Comparison of ENCODE assay signal across 18 mouse cellular contexts in the genomic region with DNA sequence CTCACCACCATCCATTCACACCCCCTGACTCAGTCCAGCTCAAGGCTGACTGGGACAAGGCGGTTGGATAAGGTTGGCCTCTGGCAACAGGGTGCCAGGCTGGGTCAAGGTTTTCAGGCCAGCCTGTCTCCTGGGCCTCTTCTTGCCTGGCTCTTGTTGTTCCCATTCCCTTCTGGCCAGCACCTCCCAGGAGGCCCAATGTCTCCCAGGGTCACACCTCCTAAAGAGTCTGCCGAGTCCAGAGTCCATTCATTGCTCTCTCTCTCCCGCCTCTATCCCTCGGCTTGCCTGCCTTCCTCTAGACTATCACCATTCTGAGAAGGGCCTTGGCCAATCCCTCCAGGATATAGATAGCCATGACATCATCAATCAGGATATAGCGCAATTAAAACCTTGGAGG. TPM values are rescaled to one million over a fixed set of nuclear protein-coding genes. Genes with fewer than 3 reads are reported as not detected.
DNase-seq lines count a peak whose midpoint lies in the region; ATAC-seq lines count a peak whose summit lies in the region.
"Had no signal": no experiment of that assay in that cellular context is flagged by ENCODE, and none has a peak within 500 bp of the region (broad histone marks: within the 10 kb centered on the region; RNA-seq: fewer than 3 reads in every experiment).

No protein-coding gene starts in this region.

- H3K4me3 ChIP-seq in heart, embryonic 15.5 days: no peak overlapping the region
- no peak overlapping the region for H3K4me3 ChIP-seq in midbrain, embryonic 14.5 days (replicated peaks; ENCODE audit: low read depth, low read length)
- H3K4me3 ChIP-seq in liver, embryonic 11.5 days (ENCODE audit: low read depth, low read length): no peak overlapping the region
- H3K4me3 ChIP-seq: embryonic facial prominence, embryonic 12.5 days; gastrocnemius, adult 2 months; midbrain, embryonic 15.5 days had no signal

- peak overlapping the region; percentile 83 for H3K27ac ChIP-seq in heart, embryonic 15.5 days
- no peak overlapping the region for H3K27ac ChIP-seq in midbrain, embryonic 14.5 days (replicated peaks; ENCODE audit: low read depth, low read length)
- H3K27ac ChIP-seq in liver, embryonic 11.5 days (ENCODE audit: low read depth, low read length): no peak overlapping the region
- H3K27ac ChIP-seq: embryonic facial prominence, embryonic 12.5 days; hindbrain, postnatal 0 days; midbrain, embryonic 15.5 days had no signal

- H3K4me1 ChIP-seq in heart, embryonic 15.5 days (replicated peaks): peaks cover 28% of the 10 kb centered on the region
- H3K4me1 ChIP-seq in midbrain, embryonic 14.5 days (ENCODE audit: control insufficient read depth, insufficient read depth, low read length): peaks cover 7% of the 10 kb centered on the region; the same call in 1 of the 2 replicates
- H3K4me1 ChIP-seq in liver, embryonic 11.5 days (replicated peaks; ENCODE audit: control insufficient read depth, insufficient read depth, low read length): peaks cover 8% of the 10 kb centered on the region; the same call in 1 of the 2 replicates

- ATAC-seq in heart, embryonic 15.5 days (replicated peaks; ENCODE audit: insufficient number of reproducible peaks, insufficient read depth, low FRiP score, low read depth): no peak
- ATAC-seq in midbrain, embryonic 14.5 days (ENCODE audit: low FRiP score, low TSS enrichment): no peak
- ATAC-seq in liver, embryonic 11.5 days (replicated peaks; ENCODE audit: low FRiP score): no peak
- ATAC-seq: forebrain, postnatal 0 days; hindbrain, postnatal 0 days; midbrain, embryonic 15.5 days had no signal

- no peaks in the 10 kb centered on the region for H3K9me3 ChIP-seq in heart, embryonic 15.5 days (replicated peaks)
- H3K9me3 ChIP-seq in midbrain, embryonic 14.5 days (ENCODE audit: control insufficient read depth, low read length): no peaks in the 10 kb centered on the region
- H3K9me3 ChIP-seq in liver, embryonic 11.5 days (ENCODE audit: control insufficient read depth, low read length): no peaks in the 10 kb centered on the region
- H3K9me3 ChIP-seq: embryonic facial prominence, embryonic 12.5 days; midbrain, embryonic 15.5 days had no signal

- no peaks in the 10 kb centered on the region for H3K27me3 ChIP-seq in heart, embryonic 15.5 days
- H3K27me3 ChIP-seq in midbrain, embryonic 14.5 days (ENCODE audit: control insufficient read depth, insufficient read depth, low read length): no peaks in the 10 kb centered on the region
- no peaks in the 10 kb centered on the region for H3K27me3 ChIP-seq in liver, embryonic 11.5 days (replicated peaks; ENCODE audit: control insufficient read depth, insufficient read depth, low read length)
- H3K27me3 ChIP-seq: embryonic facial prominence, embryonic 12.5 days; midbrain, embryonic 15.5 days had no signal

- H3K9ac ChIP-seq in heart, embryonic 15.5 days: no peak overlapping the region
- no peak overlapping the region for H3K9ac ChIP-seq in midbrain, embryonic 14.5 days (replicated peaks; ENCODE audit: low read length)
- no peak overlapping the region for H3K9ac ChIP-seq in liver, embryonic 11.5 days (ENCODE audit: low read depth, low read length)
- H3K9ac ChIP-seq: embryonic facial prominence, embryonic 12.5 days; forebrain, postnatal 0 days; lung, embryonic 14.5 days; midbrain, embryonic 15.5 days had no signal

- no peak overlapping the region for H3K4me2 ChIP-seq in heart, embryonic 15.5 days
- no peak overlapping the region for H3K4me2 ChIP-seq in midbrain, embryonic 14.5 days (ENCODE audit: low read length)
- no peak overlapping the region for H3K4me2 ChIP-seq in liver, embryonic 11.5 days
- H3K4me2 ChIP-seq: embryonic facial prominence, embryonic 12.5 days; lung, embryonic 14.5 days; midbrain, embryonic 15.5 days had no signal

- WGBS in heart, embryonic 15.5 days: 83% methylated on average over 5 of the region's 5 CpGs
- 95% methylated on average over 5 of the region's 5 CpGs for WGBS in midbrain, embryonic 14.5 days
- WGBS in liver, embryonic 11.5 days: 90% methylated on average over 5 of the region's 5 CpGs

- DNase-seq in heart, adult 9 months (ENCODE audit: low spot score in 2 of 2): no peak
- peak; percentile 76 for DNase-seq in adrenal gland, adult 8-10 months
- peak; percentile 70 to 82 for DNase-seq in adrenal gland, postnatal 36 days
- peak; percentile 69 to 76 for DNase-seq in kidney, postnatal 36 days
- DNase-seq in midbrain, embryonic 14.5 days: no peak
- DNase-seq in liver, embryonic 11.5 days (ENCODE audit: low spot score): no peak
- DNase-seq: cerebellum, postnatal 25 days; forebrain, postnatal 0 days; gastrocnemius, adult 2 months; liver; lung, embryonic 14.5 days; right cerebral cortex, postnatal 14 days; thymus, adult 18-20 months had no signal

- peaks cover 22% of the 10 kb centered on the region for H3K36me3 ChIP-seq in heart, embryonic 15.5 days
- peaks cover 30% of the 10 kb centered on the region for H3K36me3 ChIP-seq in midbrain, embryonic 14.5 days (ENCODE audit: control insufficient read depth, insufficient read depth, low read length)
- H3K36me3 ChIP-seq in liver, embryonic 11.5 days (ENCODE audit: control insufficient read depth, insufficient read depth, low read length): no peaks in the 10 kb centered on the region; the same call in 1 of the 2 replicates

RNA-seq across cellular contexts. Expression of a gene that starts 2.3 kb away (rescaled TPM):
- polyA plus RNA-seq in heart, embryonic 15.5 days (2015; fragmentation: Nextera tagmentation; extraction: Ambion mirVana): 84.5 and 90.0 TPM in 2 replicates
- 10 to 100 TPM; 59.0 to 65.8 (median 62.3) TPM for total RNA-seq in adrenal gland, adult 8-10 months (2022)
- total RNA-seq in adrenal gland, postnatal 36 days (2021): 10 to 100 TPM; 43.6 to 76.9 TPM
- polyA plus RNA-seq in midbrain, embryonic 14.5 days (2014; fragmentation: Nextera tagmentation; extraction: Ambion mirVana): 74.8 and 78.9 TPM in 2 replicates
- 40.2 and 43.8 TPM in 2 replicates for polyA plus RNA-seq in liver, embryonic 11.5 days (2014; fragmentation: Nextera tagmentation; extraction: Ambion mirVana)

RNA-seq across cellular contexts. Expression of a gene that starts 8.0 kb away (rescaled TPM):
- polyA plus RNA-seq in heart, embryonic 15.5 days (2015; fragmentation: Nextera tagmentation; extraction: Ambion mirVana): 0.31 and 0.36 TPM in 2 replicates
- total RNA-seq in adrenal gland, adult 8-10 months (2022): 1 to 10 TPM in 2 of 4 experiments, under 1 TPM in 2; 0.93 to 2.0 (median 1.5) TPM
- total RNA-seq in adrenal gland, postnatal 36 days (2021): 1 to 10 TPM; 1.6 to 1.7 TPM
- polyA plus RNA-seq in midbrain, embryonic 14.5 days (2014; fragmentation: Nextera tagmentation; extraction: Ambion mirVana): 0.35 and 0.47 TPM in 2 replicates
- polyA plus RNA-seq in liver, embryonic 11.5 days (2014; fragmentation: Nextera tagmentation; extraction: Ambion mirVana): 0.47 and 0.49 TPM in 2 replicates
- total RNA-seq: ES-E14 had no signal

RNA-seq across cellular contexts. Expression of a gene that starts 13.7 kb away (rescaled TPM):
- 36.0 and 42.3 TPM in 2 replicates for polyA plus RNA-seq in heart, embryonic 15.5 days (2015; fragmentation: Nextera tagmentation; extraction: Ambion mirVana)
- 10 to 100 TPM; 26.3 to 36.5 (median 32.8) TPM for total RNA-seq in adrenal gland, adult 8-10 months (2022)
- 10 to 100 TPM; 26.6 to 28.9 TPM for total RNA-seq in adrenal gland, postnatal 36 days (2021)
- 41.0 and 42.3 TPM in 2 replicates for polyA plus RNA-seq in midbrain, embryonic 14.5 days (2014; fragmentation: Nextera tagmentation; extraction: Ambion mirVana)
- polyA plus RNA-seq in liver, embryonic 11.5 days (2014; fragmentation: Nextera tagmentation; extraction: Ambion mirVana): 54.9 and 58.0 TPM in 2 replicates

RNA-seq across cellular contexts. Expression of a gene that starts 13.9 kb away (rescaled TPM):
- 448 and 462 TPM in 2 replicates for polyA plus RNA-seq in heart, embryonic 15.5 days (2015; fragmentation: Nextera tagmentation; extraction: Ambion mirVana)
- 100 to 1,000 TPM; 299 to 385 (median 359) TPM for total RNA-seq in adrenal gland, adult 8-10 months (2022)
- total RNA-seq in adrenal gland, postnatal 36 days (2021): 100 to 1,000 TPM; 335 to 393 TPM
- polyA plus RNA-seq in midbrain, embryonic 14.5 days (2014; fragmentation: Nextera tagmentation; extraction: Ambion mirVana): 529 and 660 TPM in 2 replicates
- 489 and 507 TPM in 2 replicates for polyA plus RNA-seq in liver, embryonic 11.5 days (2014; fragmentation: Nextera tagmentation; extraction: Ambion mirVana)

RNA-seq across cellular contexts. Expression of a gene that starts 14.4 kb away (rescaled TPM):
- 76.8 and 91.2 TPM in 2 replicates for polyA plus RNA-seq in heart, embryonic 15.5 days (2015; fragmentation: Nextera tagmentation; extraction: Ambion mirVana)
- 100 to 1,000 TPM in 2 of 4 experiments, 10 to 100 TPM in 2; 95.2 to 101 (median 98.7) TPM for total RNA-seq in adrenal gland, adult 8-10 months (2022)
- 10 to 100 TPM; 83.2 to 98.1 TPM for total RNA-seq in adrenal gland, postnatal 36 days (2021)
- 44.7 and 53.8 TPM in 2 replicates for polyA plus RNA-seq in midbrain, embryonic 14.5 days (2014; fragmentation: Nextera tagmentation; extraction: Ambion mirVana)
- polyA plus RNA-seq in liver, embryonic 11.5 days (2014; fragmentation: Nextera tagmentation; extraction: Ambion mirVana): 79.8 and 83.8 TPM in 2 replicates

Comparison
In these comparisons a context has a peak if more than half of its experiments do, and no peak if none do; other contexts are left out.
1. DNase-seq: peak in adrenal gland, adult 8-10 months (single experiment), adrenal gland, postnatal 36 days (2 of 2) and kidney, postnatal 36 days (2 of 2); none in heart, adult 9 months (0 of 2), midbrain, embryonic 14.5 days (single experiment) and liver, embryonic 11.5 days (single experiment).